Mouse (Mus musculus) heart, embryonic 15.5 days (tissue): Measurements from ENCODE around the gene Gcnt7. TPM values are rescaled to one million over a fixed set of nuclear protein-coding genes. Genes with fewer than 3 reads are reported as not detected.

Source experiments
- ATAC-seq: fragments of 200-750 bp; cut with Nextera tagmentation; replicated peaks from 2 replicates; pipeline ENCODE4 v1.8.0; 2017; ENCODE audit warnings: low read depth, moderate TSS enrichment; ENCODE audit not compliant: insufficient number of reproducible peaks, insufficient read depth, low FRiP score
- H3K27ac ChIP-seq: fragments of 300-500 bp; sonication (generic); 2 replicates; pipeline ENCODE4 v1.5.1; 2015; ENCODE audit warnings: mild to moderate bottlenecking, inconsistent platforms
- H3K27me3 ChIP-seq: fragments of 300-500 bp; sonication (generic); 2 replicates; pipeline ENCODE4 v1.6.1; 2015; ENCODE audit warnings: inconsistent platforms
- H3K36me3 ChIP-seq: fragments of 300-500 bp; sonication (generic); 2 replicates; pipeline ENCODE4 v1.6.1; 2015; ENCODE audit warnings: mild to moderate bottlenecking, inconsistent platforms
- H3K4me1 ChIP-seq: fragments of 300-500 bp; sonication (generic); replicated peaks from 2 replicates; pipeline ENCODE4 v1.6.1; 2015; ENCODE audit warnings: inconsistent platforms
- H3K4me2 ChIP-seq: fragments of 300-500 bp; sonication (generic); 2 replicates; pipeline ENCODE4 v1.6.1; 2015; ENCODE audit warnings: inconsistent platforms, mild to moderate bottlenecking, moderate library complexity
- H3K4me3 ChIP-seq: fragments of 300-500 bp; sonication (generic); 2 replicates; pipeline ENCODE4 v1.5.1; 2015; ENCODE audit warnings: mild to moderate bottlenecking, inconsistent platforms
- H3K9ac ChIP-seq: fragments of 300-500 bp; sonication (generic); 2 replicates; pipeline ENCODE4 v1.6.1; 2015; ENCODE audit warnings: mild to moderate bottlenecking, inconsistent platforms
- H3K9me3 ChIP-seq: fragments of 300-500 bp; sonication (generic); replicated peaks from 2 replicates; pipeline ENCODE4 v1.6.1; 2016; ENCODE audit warnings: inconsistent platforms
- WGBS: fragments of 180-500 bp; shearing (Covaris S2); methylation state at CpG from one replicate; pipeline ENCODE4 v1.1.7; 2015; ENCODE audit warnings: mixed read lengths; 5-methylcytosine and 5-hydroxymethylcytosine counted together
- polyA plus RNA-seq: library from polyadenylated mRNA; unstranded; fragments of >200 nt; fragmentation: Nextera tagmentation; extraction: Ambion mirVana; gene quantifications from 2 replicates; pipeline ENCODE4 v1.2.1, GENCODE M21; 2015

Gcnt7 gene
- polyA plus RNA-seq, 1 experiment from 2014 or later, result 0.79 TPM

DNA sequence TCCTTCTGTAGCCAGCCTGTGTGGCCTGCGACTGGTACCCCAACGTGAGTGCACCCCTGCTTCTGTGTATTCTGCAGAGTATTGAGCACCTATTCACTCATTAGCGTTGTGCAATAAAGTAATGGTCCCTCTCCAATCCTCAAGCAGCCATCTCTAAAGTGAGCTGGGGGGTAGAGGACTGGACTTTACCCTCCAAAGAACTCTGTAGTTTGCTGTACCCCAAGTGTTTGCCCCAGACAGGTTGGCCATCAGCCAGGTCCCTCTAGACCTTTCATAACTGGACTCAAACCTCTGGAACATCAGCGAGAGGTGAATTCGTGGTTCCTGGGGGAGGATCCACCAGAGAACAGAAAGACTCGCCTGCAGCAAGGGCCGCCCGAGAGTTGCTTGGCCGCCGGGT is 5.9 kb downstream of the Gcnt7 start:
- H3K9ac ChIP-seq, result no peak overlapping the region
- peaks cover 53% of the 10 kb centered on the region for H3K36me3 ChIP-seq
- H3K9me3 ChIP-seq, result no peaks in the 10 kb centered on the region
- H3K4me2 ChIP-seq, result no peak overlapping the region
- no peaks in the 10 kb centered on the region for H3K4me1 ChIP-seq
- H3K4me3 ChIP-seq, result no peak overlapping the region
- ATAC-seq, result no peak
- 93% methylated on average over 10 of the region's 10 CpGs for WGBS
- no peak overlapping the region for H3K27ac ChIP-seq
- no peaks in the 10 kb centered on the region for H3K27me3 ChIP-seq

DNA sequence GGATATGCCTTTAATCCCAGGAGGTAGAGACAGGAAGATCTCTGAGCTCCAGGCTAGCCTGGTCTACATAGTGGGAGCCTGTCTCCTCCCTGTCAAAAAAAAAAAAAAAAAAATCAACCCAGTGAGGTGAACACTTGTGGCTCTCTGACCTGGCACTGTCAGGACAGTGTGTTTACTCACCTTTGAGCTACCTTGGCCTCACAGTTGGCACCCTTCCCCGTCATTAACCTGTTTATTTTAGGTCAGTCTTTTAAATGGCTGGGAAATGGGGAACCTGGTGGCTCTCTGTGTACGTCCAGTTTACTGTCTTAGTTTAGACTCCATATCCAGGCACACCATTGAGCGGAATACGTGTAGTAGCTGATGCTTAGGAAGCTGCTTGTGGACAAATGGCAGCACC is 6.4 kb downstream of the Gcnt7 start:
- Histone ChIP-seq H3K4me1 (no peaks in the 10 kb centered on the region), H3K27ac (no peak overlapping the region), H3K36me3 (peaks cover 57% of the 10 kb centered on the region), H3K4me2 (no peak overlapping the region), H3K9me3 (no peaks in the 10 kb centered on the region), H3K9ac (no peak overlapping the region), H3K27me3 (no peaks in the 10 kb centered on the region), H3K4me3 (no peak overlapping the region)
- ATAC-seq, result no peak
- 94% methylated on average over 4 of the region's 4 CpGs for WGBS

DNA sequence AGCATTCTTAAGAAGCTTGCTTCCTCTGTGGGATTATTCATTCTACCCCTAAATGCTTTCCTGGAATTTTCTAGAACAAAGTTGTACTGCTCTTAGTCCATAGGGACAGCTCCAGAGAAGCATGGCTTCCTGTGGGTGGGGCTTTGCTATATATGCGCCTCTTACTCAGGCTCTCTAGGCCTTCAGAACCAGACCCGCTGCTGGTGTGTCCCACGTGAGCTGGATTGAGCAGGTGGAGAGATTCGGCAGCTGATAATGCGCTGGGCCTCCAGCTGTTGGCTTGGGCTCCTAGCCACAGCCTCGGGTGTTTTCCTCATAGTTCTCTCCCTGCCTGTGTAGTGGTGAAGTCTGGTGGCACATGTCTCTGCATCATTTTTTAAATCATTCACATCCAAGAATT is 7.8 kb downstream of the Gcnt7 start:
- Histone ChIP-seq H3K4me3 (no peak overlapping the region), H3K36me3 (peaks cover 70% of the 10 kb centered on the region), H3K4me1 (no peaks in the 10 kb centered on the region), H3K27me3 (no peaks in the 10 kb centered on the region), H3K9me3 (no peaks in the 10 kb centered on the region), H3K27ac (no peak overlapping the region), H3K4me2 (no peak overlapping the region), H3K9ac (no peak overlapping the region)
- no peak for ATAC-seq
- 79% methylated on average over 6 of the region's 6 CpGs for WGBS

DNA sequence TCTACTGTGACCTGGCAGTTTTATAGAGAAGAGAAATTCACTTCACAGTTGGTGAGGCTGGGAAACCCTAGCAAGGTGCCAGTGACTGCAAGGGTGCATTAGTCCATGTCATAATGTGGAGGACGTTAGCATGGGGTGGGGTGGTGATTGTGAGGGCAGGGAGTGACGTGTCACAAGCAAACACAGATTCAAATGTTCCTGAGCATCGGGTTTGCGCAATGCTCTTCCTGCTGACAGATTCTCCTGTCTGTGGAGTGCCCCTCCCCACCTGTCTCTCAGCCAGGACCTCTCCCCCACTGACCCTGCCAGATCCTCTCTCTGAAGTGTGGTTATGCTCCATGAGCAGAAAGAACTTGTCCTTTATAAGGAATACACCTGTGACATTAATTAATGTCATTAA is 10.1 kb downstream of the Gcnt7 start:
- no peak overlapping the region for H3K9ac ChIP-seq
- H3K4me3 ChIP-seq, result no peak overlapping the region
- H3K36me3 ChIP-seq, result peaks cover 69% of the 10 kb centered on the region
- no peaks in the 10 kb centered on the region for H3K27me3 ChIP-seq
- no peak overlapping the region for H3K27ac ChIP-seq
- no peak overlapping the region for H3K4me2 ChIP-seq
- 77% methylated on average over 4 of the region's 4 CpGs for WGBS
- H3K4me1 ChIP-seq, result no peaks in the 10 kb centered on the region
- no peaks in the 10 kb centered on the region for H3K9me3 ChIP-seq
- ATAC-seq, result no peak

GRCm38 (mm10) chr2:172447317-172447716 is 11.1 kb downstream of the Gcnt7 start:
- WGBS, result 88% methylated on average over 6 of the region's 6 CpGs
- Histone ChIP-seq H3K27ac (no peak overlapping the region), H3K9me3 (no peaks in the 10 kb centered on the region), H3K4me2 (no peak overlapping the region), H3K36me3 (peaks cover 64% of the 10 kb centered on the region), H3K4me1 (no peaks in the 10 kb centered on the region), H3K4me3 (no peak overlapping the region), H3K9ac (no peak overlapping the region), H3K27me3 (no peaks in the 10 kb centered on the region)
- no peak for ATAC-seq

- H3K4me3 ChIP-seq, result no peak overlapping the region
- H3K27ac ChIP-seq, result no peak overlapping the region
- H3K9ac ChIP-seq, result no peak overlapping the region
- H3K9me3 ChIP-seq, result no peaks in the 10 kb centered on the region
- no peak for ATAC-seq
- H3K4me2 ChIP-seq, result no peak overlapping the region
- 92% methylated on average over 4 of the region's 4 CpGs for WGBS
- no peaks in the 10 kb centered on the region for H3K27me3 ChIP-seq
- H3K4me1 ChIP-seq, result peaks cover 13% of the 10 kb centered on the region
- H3K36me3 ChIP-seq, result peaks cover 52% of the 10 kb centered on the region
Measured at GRCm38 (mm10) chr2:172445617-172446016, 12.8 kb downstream of the Gcnt7 start.

- WGBS, result 28% methylated on average over 6 of the region's 6 CpGs
- Histone ChIP-seq H3K27ac (no peak overlapping the region), H3K4me2 (peak overlapping the region; percentile 77), H3K9me3 (no peaks in the 10 kb centered on the region), H3K36me3 (peaks cover 12% of the 10 kb centered on the region), H3K27me3 (no peaks in the 10 kb centered on the region), H3K9ac (peak overlapping the region; percentile 75), H3K4me3 (peak overlapping the region; percentile 85), H3K4me1 (peaks cover 16% of the 10 kb centered on the region)
- no peak for ATAC-seq
Measured at GRCm38 (mm10) chr2:172441176-172441575, 17.2 kb downstream of the Gcnt7 start.

DNA sequence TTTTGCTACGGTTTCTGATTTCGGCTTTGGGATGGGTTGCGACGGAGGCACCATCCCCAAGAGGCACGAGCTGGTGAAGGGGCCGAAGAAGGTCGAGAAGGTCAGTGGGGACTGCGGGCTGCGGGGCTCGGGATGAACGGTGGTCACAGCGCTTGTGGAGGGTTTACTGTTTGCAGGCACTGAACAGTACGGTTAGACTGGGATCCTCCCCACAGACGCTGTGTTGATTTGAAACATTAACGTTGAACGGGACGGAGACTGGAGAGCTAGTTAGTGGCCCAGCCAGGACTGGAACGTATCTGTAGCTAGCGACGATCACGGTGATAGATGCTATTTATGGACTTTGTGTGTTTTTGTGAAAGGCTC is 17.8 kb downstream of the Gcnt7 start:
- WGBS, result under 1% methylated on average over 21 of the region's 21 CpGs
- H3K9me3 ChIP-seq, result no peaks in the 10 kb centered on the region
- ATAC-seq, result peak; percentile 47

GRCm38 (mm10) chr2:172439843-172440639 is 18.4 kb downstream of the Gcnt7 start, which contains the start of gene Rtf2:
Rtf2 (plus strand) TSS chr2:172440556.
- WGBS, result 3% methylated on average over 35 of the region's 35 CpGs
- peak; percentile 95 for ATAC-seq
- H3K27me3 ChIP-seq, result no peaks in the 10 kb centered on the region
- H3K9ac ChIP-seq, result peak within 1 kb of the TSS; percentile 75
- H3K4me1 ChIP-seq, result peaks cover 16% of the 10 kb centered on the region
- no peaks in the 10 kb centered on the region for H3K9me3 ChIP-seq
- H3K4me3 ChIP-seq, result peak within 1 kb of the TSS; percentile 85
- H3K4me2 ChIP-seq, result peak within 1 kb of the TSS; percentile 77
- peak within 1 kb of the TSS; percentile 74 for H3K27ac ChIP-seq
- peaks cover 4% of the 10 kb centered on the region; the same call in 1 of the 2 replicates for H3K36me3 ChIP-seq

More for the DNA sequence above, 17.8 kb downstream of the Gcnt7 start:
- Histone ChIP-seq H3K9ac (peak overlapping the region; percentile 75), H3K4me1 (peaks cover 16% of the 10 kb centered on the region), H3K27me3 (no peaks in the 10 kb centered on the region), H3K4me3 (peak overlapping the region; percentile 85), H3K36me3 (peaks cover 6% of the 10 kb centered on the region), H3K4me2 (peak overlapping the region; percentile 77), H3K27ac (peak overlapping the region; percentile 43; the same call in 1 of the 2 replicates)

DNA sequence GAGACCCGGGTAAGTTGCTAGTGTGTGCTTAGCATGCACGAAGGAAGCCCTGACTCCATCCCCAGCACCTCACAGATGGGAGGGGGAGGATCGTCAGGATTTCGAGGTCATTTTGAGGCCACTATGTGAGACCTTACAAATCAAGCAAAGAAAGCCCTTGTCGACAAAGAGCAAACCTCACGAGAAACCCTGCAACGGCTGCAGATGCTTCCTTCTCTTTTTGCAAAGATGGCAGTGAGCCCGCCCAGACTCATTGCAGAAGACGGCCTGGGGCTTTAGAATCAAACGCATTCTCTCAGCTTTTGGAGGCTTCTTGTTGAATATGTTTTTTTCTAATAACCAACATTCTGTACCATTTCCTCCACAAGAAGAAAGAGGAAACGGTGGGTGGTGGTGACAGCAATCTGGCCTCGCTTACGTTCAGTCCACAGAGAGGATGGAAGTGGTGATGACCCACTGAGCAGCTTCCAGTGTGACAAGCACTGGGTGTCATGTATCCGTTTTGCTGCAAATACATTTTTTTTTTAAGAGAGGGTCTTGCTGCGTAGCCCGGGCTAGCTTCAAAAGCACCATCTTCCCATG is 20.9 kb downstream of the Gcnt7 start:
- Histone ChIP-seq H3K9me3 (no peaks in the 10 kb centered on the region), H3K4me3 (no peak overlapping the region), H3K4me1 (peaks cover 16% of the 10 kb centered on the region), H3K27ac (no peak overlapping the region), H3K27me3 (no peaks in the 10 kb centered on the region), H3K9ac (no peak overlapping the region), H3K4me2 (no peak overlapping the region), H3K36me3 (no peaks in the 10 kb centered on the region)
- ATAC-seq, result no peak
- WGBS, result 48% methylated on average over 16 of the region's 16 CpGs

- Histone ChIP-seq H3K27ac (no peak overlapping the region), H3K4me2 (no peak overlapping the region), H3K36me3 (no peaks in the 10 kb centered on the region), H3K9ac (no peak overlapping the region), H3K4me1 (peaks cover 18% of the 10 kb centered on the region), H3K9me3 (no peaks in the 10 kb centered on the region), H3K4me3 (no peak overlapping the region), H3K27me3 (no peaks in the 10 kb centered on the region)
- no peak for ATAC-seq
- 40% methylated on average over 5 of the region's 5 CpGs for WGBS
Measured at GRCm38 (mm10) chr2:172433746-172434145, 24.6 kb downstream of the Gcnt7 start.

- H3K9ac ChIP-seq, result no peak overlapping the region
- no peaks in the 10 kb centered on the region for H3K36me3 ChIP-seq
- no peak overlapping the region for H3K4me3 ChIP-seq
- peaks cover 18% of the 10 kb centered on the region for H3K4me1 ChIP-seq
- no peaks in the 10 kb centered on the region for H3K9me3 ChIP-seq
- H3K27ac ChIP-seq, result peak overlapping the region; percentile 74
- no peaks in the 10 kb centered on the region for H3K27me3 ChIP-seq
- H3K4me2 ChIP-seq, result no peak overlapping the region
- ATAC-seq, result peak; percentile 95
- 21% methylated on average over 1 of the region's 1 CpGs for WGBS
Measured at GRCm38 (mm10) chr2:172430609-172431008, 27.8 kb downstream of the Gcnt7 start.
